Mouse (Mus musculus): ENCODE measurements around the gene Tff2. TPM values are rescaled to one million over a fixed set of nuclear protein-coding genes. Genes with fewer than 3 reads are reported as not detected.

The Tff2 gene
- total and polyA plus RNA-seq, 3 experiments, result not detected

DNA sequence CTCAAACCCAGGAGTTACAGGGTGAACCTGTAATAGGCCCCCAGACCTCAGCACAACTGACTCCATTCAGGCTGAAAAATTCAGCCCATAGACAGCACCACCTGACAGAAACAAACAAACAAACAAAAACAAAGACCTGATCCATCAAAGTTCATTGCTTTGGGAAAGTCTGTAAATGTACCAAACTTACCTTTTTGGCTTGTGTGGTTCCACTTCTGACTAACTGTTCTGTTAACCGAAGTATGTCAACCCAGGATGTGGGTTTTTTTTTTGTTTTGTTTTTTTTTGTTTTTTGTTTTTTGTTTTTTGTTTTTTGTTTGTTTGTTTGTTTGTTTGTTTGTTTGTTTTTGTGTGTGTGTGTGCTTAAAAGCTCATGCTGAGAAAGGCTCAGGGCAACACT lies 7.3 kb downstream of the Tff2 start:
- Histone ChIP-seq H3K79me2 (ENCODE audit: control insufficient read depth, insufficient read depth, low read length, poor library complexity) (no peaks in the 10 kb centered on the region), H3K27me3 (ENCODE audit: control insufficient read depth in 1 of 2, insufficient read depth in 2 of 2, low read length in 2 of 2) (no peaks in the 10 kb centered on the region; a peak in 1 of 4 replicates), H3K9me3 (replicated peaks; ENCODE audit: insufficient read depth, low read length) (no peaks in the 10 kb centered on the region), H3K4me1 (ENCODE audit: control insufficient read depth in 1 of 2, insufficient read depth in 2 of 2, low read length in 2 of 2) (0 out of 4 replicates have a peak, but pooled peaks cover 0 to 2% of the 10 kb centered on the region in 2 experiments), H3K4me3 (ENCODE audit: control insufficient read depth in 1 of 2, insufficient read depth in 1 of 2, low read depth in 2 of 2, low read length in 2 of 2) (no peak overlapping the region), H3K36me3 (ENCODE audit: control insufficient read depth in 1 of 2, insufficient read depth in 2 of 2, low read length in 2 of 2) (no peaks in the 10 kb centered on the region), H3K9ac (ENCODE audit: control insufficient read depth, low read depth, low read length, poor library complexity, severe bottlenecking) (no peak overlapping the region), H3K27ac (ENCODE audit: control insufficient read depth, low read depth, low read length) (no peak overlapping the region)
- TF ChIP-seq RAD21 (IDR thresholded peaks at IDR 0.05; ENCODE audit: low read depth, low read length) (no peak), UBTF (IDR thresholded peaks at IDR 0.05; ENCODE audit: borderline replicate concordance, insufficient read depth, low read depth, low read length) (no peak), GATA1 (IDR thresholded peaks at IDR 0.05; ENCODE audit: low read depth, low read length) (no peak)
- no peak for DNase-seq (ENCODE audit: low read depth, low spot score)

DNA sequence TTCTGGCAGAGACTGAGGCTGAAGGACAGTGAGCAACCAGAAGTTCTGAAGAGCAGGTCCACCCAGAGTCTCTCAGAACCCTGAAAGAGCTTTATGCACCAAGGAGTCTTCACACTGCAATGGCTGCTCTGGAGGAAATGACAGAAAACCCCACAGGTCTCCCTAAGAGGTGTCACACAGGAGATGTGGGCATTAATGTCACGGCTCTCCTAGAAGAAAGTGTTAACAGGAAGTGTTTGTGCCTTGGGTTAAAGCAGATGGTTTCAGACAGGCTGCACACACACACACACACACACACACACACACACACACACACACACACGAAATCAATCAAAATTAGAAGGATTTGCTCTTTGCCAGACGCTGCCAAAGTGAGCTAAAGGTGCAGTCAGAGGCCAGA lies 7.8 kb downstream of the Tff2 start:
- DNase-seq (ENCODE audit: low read depth, low spot score), result no peak
- no peaks in the 10 kb centered on the region for H3K36me3 ChIP-seq (ENCODE audit: control insufficient read depth in 1 of 2, insufficient read depth in 2 of 2, low read length in 2 of 2)
- H3K4me1 ChIP-seq (ENCODE audit: control insufficient read depth in 1 of 2, insufficient read depth in 2 of 2, low read length in 2 of 2), result 0 out of 4 replicates have a peak, but pooled peaks cover 0 to 2% of the 10 kb centered on the region in 2 experiments
- H3K9ac ChIP-seq (ENCODE audit: control insufficient read depth, low read depth, low read length, poor library complexity, severe bottlenecking), result no peak overlapping the region
- no peaks in the 10 kb centered on the region for H3K9me3 ChIP-seq (replicated peaks; ENCODE audit: insufficient read depth, low read length)
- no peaks in the 10 kb centered on the region; a peak in 1 of 4 replicates for H3K27me3 ChIP-seq (ENCODE audit: control insufficient read depth in 1 of 2, insufficient read depth in 2 of 2, low read length in 2 of 2)
- H3K79me2 ChIP-seq (ENCODE audit: control insufficient read depth, insufficient read depth, low read length, poor library complexity), result no peaks in the 10 kb centered on the region
- no peak overlapping the region for H3K27ac ChIP-seq (ENCODE audit: control insufficient read depth, low read depth, low read length)
- TF ChIP-seq TBP (IDR thresholded peaks at IDR 0.05; ENCODE audit: low read depth, low read length), result no peak
- TF ChIP-seq KAT2A (conservative IDR thresholded peaks at IDR 0.05; ENCODE audit: low read depth, low read length), result no peak
- no peak for TF ChIP-seq MYC (IDR thresholded peaks at IDR 0.05; ENCODE audit: low read depth, low read length)
- no peak for TF ChIP-seq MYB (IDR thresholded peaks at IDR 0.05; ENCODE audit: low read depth, low read length)
- no peak for TF ChIP-seq JUND (IDR thresholded peaks at IDR 0.05; ENCODE audit: low read depth, low read length)
- no peak for TF ChIP-seq HCFC1 (IDR thresholded peaks at IDR 0.05; ENCODE audit: low read depth, low read length)
- TF ChIP-seq RCOR1 (IDR thresholded peaks at IDR 0.05; ENCODE audit: low read depth, low read length), result no peak
- no peak for TF ChIP-seq MAX (IDR thresholded peaks at IDR 0.05; ENCODE audit: low read length)
- no peak for TF ChIP-seq RAD21 (IDR thresholded peaks at IDR 0.05; ENCODE audit: low read depth, low read length)
- no peak for TF ChIP-seq NELFE (IDR thresholded peaks at IDR 0.05; ENCODE audit: low read depth, low read length)
- no peak for TF ChIP-seq BHLHE40 (IDR thresholded peaks at IDR 0.05; ENCODE audit: borderline replicate concordance, low read depth, low read length)
- TF ChIP-seq ETS1 (IDR thresholded peaks at IDR 0.05; ENCODE audit: low read depth, low read length), result no peak
- TF ChIP-seq EP300 (IDR thresholded peaks at IDR 0.05; ENCODE audit: low read depth in 1 of 2, low read length in 2 of 2), result no peak
- TF ChIP-seq TAL1 (IDR thresholded peaks at IDR 0.05; ENCODE audit: low read length), result no peak
- H3K4me3 ChIP-seq (ENCODE audit: control insufficient read depth in 1 of 2, insufficient read depth in 1 of 2, low read depth in 2 of 2, low read length in 2 of 2), result no peak overlapping the region
